In genomic region chr19:41192953-41193352, GRCm38 (mm10) we compare ENCODE assay signal across 25 mouse cellular contexts. TPM values are rescaled to one million over a fixed set of nuclear protein-coding genes. Genes with fewer than 3 reads are reported as not detected.
DNase-seq lines count a peak whose midpoint lies in the region; ATAC-seq lines count a peak whose summit lies in the region.
"Had no signal": no experiment of that assay in that cellular context is flagged by ENCODE, and none has a peak within 500 bp of the region (broad histone marks: within the 10 kb centered on the region; RNA-seq: fewer than 3 reads in every experiment).

No protein-coding gene starts in this region.

- 0 out of 2 replicates have a peak, but pooled peaks have one; percentile 37 for ATAC-seq in hindbrain, embryonic 16.5 days
- ATAC-seq in hindbrain, embryonic 14.5 days (ENCODE audit: low FRiP score), result no peak
- ATAC-seq: inflammation-experienced regulatory T-cells, adult 6 months had no signal

- no peak overlapping the region for H3K4me2 ChIP-seq in hindbrain, embryonic 16.5 days (ENCODE audit: low read length)
- no peak overlapping the region for H3K4me2 ChIP-seq in hindbrain, embryonic 14.5 days (replicated peaks)
- H3K4me2 ChIP-seq: embryonic facial prominence, embryonic 12.5 days; forebrain, embryonic 12.5 days; heart, embryonic 11.5 days; midbrain, embryonic 12.5 days; neural tube, embryonic 12.5 days had no signal

- H3K9ac ChIP-seq in hindbrain, embryonic 16.5 days (ENCODE audit: low read depth, low read length), result no peak overlapping the region
- H3K9ac ChIP-seq in hindbrain, embryonic 14.5 days, result no peak overlapping the region
- H3K9ac ChIP-seq: embryonic facial prominence, embryonic 12.5 days; forebrain, embryonic 12.5 days; midbrain, embryonic 12.5 days; neural tube, embryonic 12.5 days had no signal

- DNase-seq in adrenal gland, adult (ENCODE audit: inconsistent age in 2 of 2, low spot score in 1 of 2), result peak; percentile 58 to 87
- DNase-seq in adrenal gland, adult 18-20 months (ENCODE audit: low spot score in 2 of 2), result no peak
- DNase-seq in hindbrain, embryonic 14.5 days (ENCODE audit: low spot score), result no peak
- DNase-seq in NIH3T3 (ENCODE audit: low read depth), result peak; percentile 64
- DNase-seq in adrenal gland, postnatal 36 days, result peak; percentile 46 to 49
- DNase-seq in lung, postnatal 14 days, result no peak
- no peak for DNase-seq in cerebellum, adult 9-10 months
- DNase-seq: cerebellum, adult 18-20 months; cerebellum, postnatal 25 days; kidney, adult 2 months; kidney, postnatal 14 days; thymus, postnatal 14 days had no signal

- H3K36me3 ChIP-seq in hindbrain, embryonic 16.5 days (ENCODE audit: control insufficient read depth, insufficient read depth, low read length), result no peaks in the 10 kb centered on the region
- H3K36me3 ChIP-seq in hindbrain, embryonic 14.5 days (replicated peaks; ENCODE audit: control insufficient read depth, insufficient read depth), result no peaks in the 10 kb centered on the region
- H3K36me3 ChIP-seq: embryonic facial prominence, embryonic 12.5 days; forebrain, embryonic 12.5 days; midbrain, embryonic 12.5 days; neural tube, embryonic 12.5 days had no signal

- H3K4me1 ChIP-seq in hindbrain, embryonic 16.5 days (ENCODE audit: control insufficient read depth, insufficient read depth, low read depth, low read length), result no peaks in the 10 kb centered on the region; the same call in 1 of the 2 replicates
- H3K4me1 ChIP-seq in hindbrain, embryonic 14.5 days (replicated peaks; ENCODE audit: control insufficient read depth, insufficient read depth, low read length), result peaks cover 15% of the 10 kb centered on the region
- H3K4me1 ChIP-seq: embryonic facial prominence, embryonic 12.5 days had no signal

- no peak overlapping the region for H3K4me3 ChIP-seq in hindbrain, embryonic 16.5 days (ENCODE audit: low read length)
- H3K4me3 ChIP-seq in hindbrain, embryonic 14.5 days (replicated peaks; ENCODE audit: low read length), result no peak overlapping the region
- H3K4me3 ChIP-seq: embryonic facial prominence, embryonic 12.5 days; forebrain, embryonic 12.5 days; midbrain, embryonic 12.5 days; neural tube, embryonic 12.5 days had no signal

- 69% methylated on average over 4 of the region's 4 CpGs for WGBS in hindbrain, embryonic 16.5 days
- 79% methylated on average over 4 of the region's 4 CpGs for WGBS in hindbrain, embryonic 14.5 days

- H3K27ac ChIP-seq in hindbrain, embryonic 16.5 days (ENCODE audit: low read depth, low read length), result no peak overlapping the region
- no peak overlapping the region for H3K27ac ChIP-seq in hindbrain, embryonic 14.5 days
- H3K27ac ChIP-seq: embryonic facial prominence, embryonic 12.5 days; forebrain, embryonic 12.5 days; macrophage; midbrain, embryonic 12.5 days; neural tube, embryonic 12.5 days; stomach, postnatal 0 days had no signal

- no peaks in the 10 kb centered on the region for H3K9me3 ChIP-seq in hindbrain, embryonic 16.5 days (ENCODE audit: control insufficient read depth, low read length)
- H3K9me3 ChIP-seq in hindbrain, embryonic 14.5 days (ENCODE audit: control insufficient read depth, low read length), result no peaks in the 10 kb centered on the region
- H3K9me3 ChIP-seq: embryonic facial prominence, embryonic 12.5 days; forebrain, embryonic 12.5 days; midbrain, embryonic 12.5 days; neural tube, embryonic 12.5 days had no signal

- H3K27me3 ChIP-seq in hindbrain, embryonic 16.5 days (replicated peaks; ENCODE audit: control insufficient read depth, insufficient read depth, low read length), result 0 out of 2 replicates have a peak, but pooled peaks cover 2% of the 10 kb centered on the region
- H3K27me3 ChIP-seq in hindbrain, embryonic 14.5 days (ENCODE audit: control insufficient read depth, insufficient read depth, low read length), result no peaks in the 10 kb centered on the region
- H3K27me3 ChIP-seq: embryonic facial prominence, embryonic 12.5 days; neural tube, embryonic 12.5 days had no signal

RNA-seq across cellular contexts. Expression of gene Tll2, which starts 13.7 kb away (rescaled TPM):
- under 1 TPM in 1 of 2 experiments, not detected in 1; 0.06 TPM for total RNA-seq in adrenal gland, adult 18-20 months (2021)
- polyA plus RNA-seq in hindbrain, embryonic 16.5 days (2015; fragmentation: Nextera tagmentation; extraction: Ambion mirVana), result 0.91 and 1.1 TPM in 2 replicates
- 0.59 and 1.3 TPM in 2 replicates for polyA plus RNA-seq in hindbrain, embryonic 14.5 days (2014; fragmentation: Nextera tagmentation; extraction: Ambion mirVana)
- under 1 TPM in 1 of 2 experiments, not detected in 1; 0.07 TPM for total RNA-seq in adrenal gland, postnatal 36 days (2021)
- total RNA-seq: granulocyte monocyte progenitor cell, adult 5-6 weeks; liver, adult 2 months had no signal
- polyA plus RNA-seq: heart, embryonic 11.5 days; inflammation-experienced regulatory T-cells, adult 6 months; liver, adult 2 months; liver, embryonic 16.5 days; lung, embryonic 16.5 days; macrophage had no signal

Comparison
In these comparisons a context has a peak if more than half of its experiments do, and no peak if none do; other contexts are left out.
1. DNase-seq: peak in adrenal gland, adult (2 of 2), NIH3T3 (single experiment) and adrenal gland, postnatal 36 days (2 of 2); none in adrenal gland, adult 18-20 months (0 of 2), hindbrain, embryonic 14.5 days (single experiment), lung, postnatal 14 days (single experiment) and cerebellum, adult 9-10 months (single experiment).